Mouse (Mus musculus): ENCODE results near the gene Rnaseh2a. TPM values are rescaled to one million over a fixed set of nuclear protein-coding genes. Genes with fewer than 3 reads are reported as not detected.

Rnaseh2a gene
- polyA plus RNA-seq, 1 experiment from 2014 or later = 55.0 TPM

- ATAC-seq (ENCODE audit: low read depth) = no peak
- H3K36me3 ChIP-seq = peaks cover 13% of the 10 kb centered on the region
- peaks cover 57% of the 10 kb centered on the region for H3K27me3 ChIP-seq
- 9% methylated on average over 18 of the region's 18 CpGs for WGBS
- no peak overlapping the region for H3K27ac ChIP-seq (replicated peaks)
- no peak overlapping the region for H3K4me3 ChIP-seq
- H3K9ac ChIP-seq = no peak overlapping the region
- no peaks in the 10 kb centered on the region for H3K4me1 ChIP-seq (replicated peaks)
- H3K9me3 ChIP-seq = no peaks in the 10 kb centered on the region
- no peak overlapping the region for H3K4me2 ChIP-seq
These were observed 16.8 kb downstream of the Rnaseh2a start for GRCm38 (mm10) chr8:84952612-84953255.

GRCm38 (mm10) chr8:84949753-84950152 lies 19.8 kb downstream of the Rnaseh2a start:
- H3K27ac ChIP-seq (replicated peaks) = no peak overlapping the region
- H3K4me2 ChIP-seq = no peak overlapping the region
- ATAC-seq (ENCODE audit: low read depth) = no peak
- H3K36me3 ChIP-seq = no peaks in the 10 kb centered on the region
- H3K4me3 ChIP-seq = no peak overlapping the region
- no peaks in the 10 kb centered on the region for H3K9me3 ChIP-seq
- H3K4me1 ChIP-seq (replicated peaks) = peaks cover 27% of the 10 kb centered on the region
- H3K9ac ChIP-seq = no peak overlapping the region
- peaks cover 83% of the 10 kb centered on the region for H3K27me3 ChIP-seq
- 18% methylated on average over 12 of the region's 12 CpGs for WGBS

DNA sequence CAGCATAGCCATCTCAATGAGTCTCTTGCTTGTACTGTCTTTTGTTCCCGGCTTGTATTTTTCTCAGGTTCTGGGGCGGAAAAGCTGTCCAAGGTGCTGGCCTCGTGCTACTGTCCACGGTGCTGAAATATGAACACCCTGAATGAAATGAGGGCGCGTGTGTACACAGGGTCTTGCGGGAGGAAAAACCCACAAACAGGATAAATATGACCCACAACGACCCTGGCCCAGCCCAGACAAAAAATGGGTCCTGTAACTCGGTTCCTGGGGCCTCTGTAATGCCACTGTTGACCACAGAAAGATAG lies 22.4 kb downstream of the Rnaseh2a start:
- H3K36me3 ChIP-seq = no peaks in the 10 kb centered on the region
- H3K9ac ChIP-seq = 0 out of 2 replicates have a peak overlapping the region, but pooled peaks have one; percentile 73
- no peak overlapping the region for H3K27ac ChIP-seq (replicated peaks)
- ATAC-seq (ENCODE audit: low read depth) = no peak
- H3K9me3 ChIP-seq = no peaks in the 10 kb centered on the region
- H3K4me3 ChIP-seq = peak overlapping the region; percentile 56; the same call in 1 of the 2 replicates
- WGBS = 17% methylated on average over 9 of the region's 9 CpGs
- peaks cover 37% of the 10 kb centered on the region for H3K4me1 ChIP-seq (replicated peaks)
- H3K4me2 ChIP-seq = peak overlapping the region; percentile 67
- peaks cover 82% of the 10 kb centered on the region for H3K27me3 ChIP-seq

- Histone ChIP-seq H3K4me3 (peak within 1 kb of the TSS; percentile 56), H3K4me2 (peak within 1 kb of the TSS; percentile 67), H3K4me1 (replicated peaks) (peaks cover 37% of the 10 kb centered on the region), H3K27me3 (peaks cover 80% of the 10 kb centered on the region), H3K27ac (replicated peaks) (peak within 1 kb of the TSS; percentile 73), H3K9me3 (no peaks in the 10 kb centered on the region), H3K9ac (peak within 1 kb of the TSS; percentile 73), H3K36me3 (no peaks in the 10 kb centered on the region)
- WGBS = 7% methylated on average over 17 of the region's 17 CpGs
- ATAC-seq (ENCODE audit: low read depth) = peak; percentile 28; the same call in 1 of the 2 replicates
These were observed 22.9 kb downstream of the Rnaseh2a start, which contains the start of gene Rtbdn for GRCm38 (mm10) chr8:84946528-84947240. Gene Rtbdn, plus strand, starts transcription at chr8:84946991.

- Histone ChIP-seq H3K4me2 (peak overlapping the region; percentile 67), H3K27ac (replicated peaks) (peak overlapping the region; percentile 73), H3K9me3 (no peaks in the 10 kb centered on the region), H3K9ac (peak overlapping the region; percentile 73), H3K36me3 (no peaks in the 10 kb centered on the region), H3K4me1 (replicated peaks) (peaks cover 37% of the 10 kb centered on the region), H3K27me3 (peaks cover 77% of the 10 kb centered on the region), H3K4me3 (peak overlapping the region; percentile 56)
- 0% methylated on average over 34 of the region's 67 CpGs for WGBS
- ATAC-seq (ENCODE audit: low read depth) = peak; percentile 75
These were observed 23.7 kb downstream of the Rnaseh2a start for GRCm38 (mm10) chr8:84945633-84946527.

DNA sequence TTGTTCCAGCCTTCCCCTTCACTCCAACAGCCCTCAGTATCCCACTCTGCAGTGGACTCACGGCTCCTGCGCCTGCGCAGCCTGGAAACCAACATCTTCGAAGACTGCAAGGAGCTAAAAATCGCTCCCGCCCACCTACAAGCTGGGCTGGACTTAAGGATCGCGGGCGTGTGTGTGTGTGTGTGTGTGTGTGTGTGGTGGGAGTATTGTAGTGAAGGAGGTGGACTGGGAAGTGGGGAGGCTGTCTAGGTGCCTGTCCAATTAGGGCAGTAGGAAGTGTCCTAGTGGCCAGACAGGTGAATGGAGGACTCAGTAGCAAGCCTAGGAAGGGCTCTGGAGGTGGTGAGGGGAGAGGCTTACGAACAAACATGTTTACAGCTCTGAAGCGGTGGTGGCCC lies 24.3 kb downstream of the Rnaseh2a start:
- Histone ChIP-seq H3K27me3 (peaks cover 77% of the 10 kb centered on the region), H3K4me3 (peak overlapping the region; percentile 56), H3K36me3 (no peaks in the 10 kb centered on the region), H3K4me2 (peak overlapping the region; percentile 67), H3K9ac (peak overlapping the region; percentile 73), H3K27ac (replicated peaks) (peak overlapping the region; percentile 73), H3K9me3 (no peaks in the 10 kb centered on the region), H3K4me1 (replicated peaks) (peaks cover 37% of the 10 kb centered on the region)
- 5% methylated on average over 11 of the region's 11 CpGs for WGBS
- ATAC-seq (ENCODE audit: low read depth) = peak; percentile 59

- H3K36me3 ChIP-seq = no peaks in the 10 kb centered on the region
- H3K9ac ChIP-seq = peak overlapping the region; percentile 73
- peak overlapping the region; percentile 56 for H3K4me3 ChIP-seq
- peak overlapping the region; percentile 67 for H3K4me2 ChIP-seq
- under 1% methylated on average over 26 of the region's 26 CpGs for WGBS
- H3K27ac ChIP-seq (replicated peaks) = no peak overlapping the region
- H3K4me1 ChIP-seq (replicated peaks) = peaks cover 37% of the 10 kb centered on the region
- no peak for ATAC-seq (ENCODE audit: low read depth)
- peaks cover 74% of the 10 kb centered on the region for H3K27me3 ChIP-seq
- no peaks in the 10 kb centered on the region for H3K9me3 ChIP-seq
These were observed 24.9 kb downstream of the Rnaseh2a start for GRCm38 (mm10) chr8:84944478-84945160.

- H3K4me2 ChIP-seq = peak overlapping the region; percentile 67; the same call in 1 of the 2 replicates
- no peak overlapping the region for H3K27ac ChIP-seq (replicated peaks)
- no peaks in the 10 kb centered on the region for H3K9me3 ChIP-seq
- H3K4me3 ChIP-seq = peak overlapping the region; percentile 56; the same call in 1 of the 2 replicates
- peaks cover 76% of the 10 kb centered on the region for H3K27me3 ChIP-seq
- ATAC-seq (ENCODE audit: low read depth) = no peak
- 20% methylated on average over 4 of the region's 4 CpGs for WGBS
- H3K36me3 ChIP-seq = no peaks in the 10 kb centered on the region
- H3K4me1 ChIP-seq (replicated peaks) = peaks cover 37% of the 10 kb centered on the region
- no peak overlapping the region for H3K9ac ChIP-seq
These were observed 25.9 kb downstream of the Rnaseh2a start for GRCm38 (mm10) chr8:84943699-84944098.

DNA sequence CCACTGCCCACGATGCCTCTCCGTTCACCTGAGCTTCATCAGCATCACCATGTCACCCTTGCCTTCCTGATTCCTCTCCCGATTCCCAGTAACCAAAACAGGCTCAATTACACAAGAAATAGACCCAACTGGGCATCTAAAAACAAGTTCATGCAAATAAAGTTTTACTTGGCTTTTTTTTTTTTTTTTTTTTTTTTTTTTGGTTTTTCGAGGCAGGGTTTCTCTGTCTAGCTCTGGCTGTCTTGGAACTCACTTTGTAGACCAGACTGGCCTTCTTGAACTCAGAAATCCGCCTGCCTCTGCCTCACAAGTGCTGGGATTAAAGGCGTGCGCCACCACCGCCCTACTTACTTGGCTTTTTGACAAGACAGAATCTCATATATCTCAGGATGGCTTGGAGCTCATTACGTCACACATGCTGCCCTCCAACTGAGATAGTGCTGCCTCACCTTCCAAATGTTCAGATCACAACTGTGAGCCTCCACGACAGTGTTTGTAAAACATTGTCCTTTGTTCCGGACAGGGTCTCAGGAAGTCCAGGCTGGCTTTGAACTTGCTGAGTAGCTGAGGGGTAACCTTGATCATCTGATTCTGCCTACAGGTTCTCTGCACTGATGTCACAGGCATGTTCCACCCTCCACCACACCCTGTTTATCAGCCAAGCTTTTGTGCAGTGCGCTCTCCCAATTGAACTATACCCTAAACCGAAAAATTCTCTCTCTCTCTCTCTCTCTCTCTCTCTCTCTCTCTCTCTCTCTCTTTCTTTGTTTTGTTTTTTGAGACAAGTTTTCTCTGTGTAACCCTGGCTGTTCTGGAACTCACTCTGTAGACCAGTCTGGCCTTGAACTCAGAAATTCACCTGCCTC lies 31.7 kb downstream of the Rnaseh2a start:
- peak overlapping the region; percentile 40; the same call in 1 of the 2 replicates for H3K27ac ChIP-seq (replicated peaks)
- peak overlapping the region; percentile 90 for H3K4me2 ChIP-seq
- no peak for ATAC-seq (ENCODE audit: low read depth)
- peaks cover under 1% of the 10 kb centered on the region for H3K36me3 ChIP-seq
- H3K27me3 ChIP-seq = peaks cover 51% of the 10 kb centered on the region
- H3K9me3 ChIP-seq = no peaks in the 10 kb centered on the region
- H3K4me1 ChIP-seq (replicated peaks) = peaks cover 37% of the 10 kb centered on the region
- peak overlapping the region; percentile 73 for H3K4me3 ChIP-seq
- WGBS = 64% methylated on average over 13 of the region's 13 CpGs
- H3K9ac ChIP-seq = peak overlapping the region; percentile 94; the same call in 1 of the 2 replicates

GRCm38 (mm10) chr8:84936962-84937546 lies 32.5 kb downstream of the Rnaseh2a start, which contains the start of gene Mast1:
Gene Mast1, minus strand, starts transcription at chr8:84937359.
- ATAC-seq (ENCODE audit: low read depth) = peak; percentile 55
- peaks cover 37% of the 10 kb centered on the region for H3K4me1 ChIP-seq (replicated peaks)
- peak within 1 kb of the TSS; percentile 73 for H3K4me3 ChIP-seq
- peaks cover 9% of the 10 kb centered on the region for H3K36me3 ChIP-seq
- H3K4me2 ChIP-seq = peak within 1 kb of the TSS; percentile 90
- peak within 1 kb of the TSS; percentile 94 for H3K9ac ChIP-seq
- peaks cover 53% of the 10 kb centered on the region for H3K27me3 ChIP-seq
- WGBS = under 1% methylated on average over 50 of the region's 50 CpGs
- no peaks in the 10 kb centered on the region for H3K9me3 ChIP-seq
- peak within 1 kb of the TSS; percentile 98 for H3K27ac ChIP-seq (replicated peaks)

Measured in neural tube, embryonic 13.5 days (tissue).